Mouse (Mus musculus) kidney, adult 8-10 months (tissue): ENCODE data around the gene Agr2.

Experiments
- DNase-seq, 2 experiments: peaks; one replicate each; pipeline ENCODE4 v3.0.0; 2022

Agr2 gene

GRCm38 (mm10) chr12:36028968-36029645 is 36.4 kb downstream of the Agr2 start:
- DNase-seq = no peak

GRCm38 (mm10) chr12:36029687-36030086 is 37.0 kb downstream of the Agr2 start:
- DNase-seq = no peak

- DNase-seq = no peak
Observed at GRCm38 (mm10) chr12:36030660-36031363, 38.1 kb downstream of the Agr2 start.

GRCm38 (mm10) chr12:36032419-36032818 is 39.7 kb downstream of the Agr2 start:
- DNase-seq = peak in 1 of 2 experiments; percentile 20

GRCm38 (mm10) chr12:36035501-36035900 is 42.8 kb downstream of the Agr2 start:
- DNase-seq = no peak

GRCm38 (mm10) chr12:36036121-36036520 is 43.4 kb downstream of the Agr2 start:
- DNase-seq = no peak

GRCm38 (mm10) chr12:36036776-36037175 is 44.1 kb downstream of the Agr2 start:
- peak in 1 of 2 experiments; percentile 39 for DNase-seq

- no peak for DNase-seq
Observed at GRCm38 (mm10) chr12:36039541-36040084, 46.9 kb downstream of the Agr2 start.

GRCm38 (mm10) chr12:36040571-36041280 is 48.0 kb downstream of the Agr2 start:
- DNase-seq = no peak

- DNase-seq = no peak
Observed at GRCm38 (mm10) chr12:36041281-36041589, 48.5 kb downstream of the Agr2 start.

GRCm38 (mm10) chr12:36041703-36042347 is 49.1 kb downstream of the Agr2 start:
- DNase-seq = peak; percentile 22 to 34

- DNase-seq = peak; percentile 80 to 87
Observed at GRCm38 (mm10) chr12:36042348-36042778, 49.7 kb downstream of the Agr2 start, which contains the start of gene Tspan13. Gene Tspan13 (minus strand): TSS chr12:36042500.

GRCm38 (mm10) chr12:36044691-36045090 is 52.0 kb downstream of the Agr2 start:
- no peak for DNase-seq

GRCm38 (mm10) chr12:36046196-36046595 is 53.5 kb downstream of the Agr2 start:
- DNase-seq = no peak

- DNase-seq = no peak
Observed at GRCm38 (mm10) chr12:36047593-36047992, 54.9 kb downstream of the Agr2 start.

GRCm38 (mm10) chr12:36050276-36050675 is 57.6 kb downstream of the Agr2 start:
- no peak for DNase-seq
